Mouse (Mus musculus): ENCODE measurements around the gene Dok3.

GRCm38 (mm10) chr13:55495702-55496101 is 33.4 kb downstream of the Dok3 start:
- TF ChIP-seq CTCF (IDR thresholded peaks at IDR 0.05 in 2 of 3, conservative IDR thresholded peaks at IDR 0.05 in 1 of 3; ENCODE audit: control insufficient read depth in 1 of 3, insufficient read depth in 1 of 3, low read depth in 2 of 3, low read length in 3 of 3, poor library complexity in 1 of 3, severe bottlenecking in 1 of 3), result no peak
- no peak for TF ChIP-seq POLR2A (IDR thresholded peaks at IDR 0.05; ENCODE audit: control insufficient read depth in 1 of 2, insufficient read depth in 1 of 2, low read depth in 1 of 2, low read length in 2 of 2, poor library complexity in 1 of 2)
- no peak for TF ChIP-seq MAX (IDR thresholded peaks at IDR 0.05; ENCODE audit: low read length)

Measured in MEL (cell line).